Mouse (Mus musculus): ENCODE measurements around the gene Cttn.

- TF ChIP-seq TAL1 (IDR thresholded peaks at IDR 0.05; ENCODE audit: low read length): no peak
- no peak for TF ChIP-seq GATA1 (IDR thresholded peaks at IDR 0.05; ENCODE audit: low read length)
Measured at GRCm38 (mm10) chr7:144417644-144418343, 53.0 kb downstream of the Cttn start.

Measured in erythroblast, embryonic 14.5 days (primary cell).